Mouse (Mus musculus) embryonic fibroblast, embryonic 13.5 days (primary cell): ENCODE data around the gene Fam189a2.

Source experiments
- CTCF ChIP-seq: IDR thresholded peaks from 2 replicates; pipeline ENCODE4 v1.5.1; 2011; ENCODE audit warnings: mild to moderate bottlenecking, control low read depth, low read length, moderate library complexity, borderline replicate concordance; ENCODE audit not compliant: insufficient read depth
- POLR2A ChIP-seq: IDR thresholded peaks from 2 replicates; pipeline ENCODE4 v1.6.1; 2011; ENCODE audit warnings: low read depth, mild to moderate bottlenecking, control low read depth, low read length, moderate library complexity

- TF ChIP-seq POLR2A (no peak), CTCF (no peak)
These were observed 12.9 kb downstream of the Fam189a2 start for GRCm38 (mm10) chr19:24017892-24018291.
